Mouse (Mus musculus) adrenal gland, adult 18-20 months (tissue): ENCODE data around the gene Agtpbp1. TPM values are rescaled to one million over a fixed set of nuclear protein-coding genes. Genes with fewer than 3 reads are reported as not detected.
"Not testable (repeated sequence)": the region's sequence is repeated elsewhere in the genome, so short reads cannot be mapped to it uniquely, and the experiment has no call there.

ENCODE experiments used
- DNase-seq, 2 experiments: peaks; one replicate each; pipeline ENCODE4 v3.0.0; 2021 to 2022; ENCODE audit warnings: low spot score in 2 of 2
- long read RNA-seq, 2 experiments: library from polyadenylated mRNA; stranded (forward); transcript quantifications; one replicate each; pipeline ENCODE4 v2.0.0; 2021
- total RNA-seq, 2 experiments: library from RNA; stranded (reverse); gene quantifications; 1 replicate in 1 of 2; 2 replicates in 1 of 2; pipeline ENCODE4 v1.2.3; 2021

Gene Agtpbp1
- total RNA-seq: 10 to 100 TPM; 35.6 to 46.0 TPM
- long read RNA-seq, experiment 1, full-length matches to known transcripts: 5 of 23 reads
- long read RNA-seq, experiment 1, partial matches to known transcripts: 2 of 23 reads
- long read RNA-seq, experiment 1, other reads (novel, unspliced or antisense): 16 of 23 reads
- long read RNA-seq, experiment 2, full-length matches to known transcripts: 5 of 19 reads
- long read RNA-seq, experiment 2, partial matches to known transcripts: 4 of 19 reads
- long read RNA-seq, experiment 2, other reads (novel, unspliced or antisense): 10 of 19 reads

DNA sequence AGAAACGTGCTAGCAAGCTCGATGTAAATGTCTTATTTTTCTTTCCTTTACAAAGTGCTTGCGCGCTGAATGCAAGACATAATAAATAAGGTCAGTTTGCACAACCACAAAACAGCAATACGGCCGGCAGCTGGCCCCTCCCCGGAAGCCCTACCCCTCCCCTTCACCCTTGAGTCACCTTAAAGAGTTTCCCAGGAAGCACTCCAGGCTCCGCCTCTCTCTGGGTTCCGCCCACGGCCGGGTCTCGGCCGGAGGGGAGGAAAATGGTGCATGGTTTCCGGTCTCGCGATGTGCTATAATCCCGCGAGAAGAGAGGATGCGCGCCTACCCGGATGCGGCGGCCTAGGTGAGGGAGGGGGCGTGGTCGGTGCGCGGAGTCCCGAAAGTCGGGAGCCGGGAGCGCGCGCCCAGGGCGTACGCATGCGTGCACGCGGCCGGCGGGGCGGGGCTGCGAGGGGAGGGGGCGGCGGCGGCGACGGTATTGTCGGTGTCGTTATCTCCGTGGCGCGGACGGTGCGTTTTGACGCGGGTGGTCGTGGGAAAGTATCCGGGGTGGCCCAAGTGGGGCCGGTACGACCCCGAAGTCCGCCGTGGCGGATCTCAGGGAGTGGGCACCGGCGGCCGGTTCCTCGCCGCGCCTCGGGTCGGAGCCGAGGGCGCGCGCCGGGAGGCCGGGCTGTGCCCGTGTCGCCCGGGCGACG lies at the start of gene Agtpbp1, which contains the start of gene Naa35:
TSS of gene Agtpbp1 (minus strand) at position 281 of the 701 bp plus-strand sequence.
TSS of gene Naa35 (plus strand) at position 313 of the 701 bp plus-strand sequence.
- DNase-seq: peak; percentile 99 to 100

DNA sequence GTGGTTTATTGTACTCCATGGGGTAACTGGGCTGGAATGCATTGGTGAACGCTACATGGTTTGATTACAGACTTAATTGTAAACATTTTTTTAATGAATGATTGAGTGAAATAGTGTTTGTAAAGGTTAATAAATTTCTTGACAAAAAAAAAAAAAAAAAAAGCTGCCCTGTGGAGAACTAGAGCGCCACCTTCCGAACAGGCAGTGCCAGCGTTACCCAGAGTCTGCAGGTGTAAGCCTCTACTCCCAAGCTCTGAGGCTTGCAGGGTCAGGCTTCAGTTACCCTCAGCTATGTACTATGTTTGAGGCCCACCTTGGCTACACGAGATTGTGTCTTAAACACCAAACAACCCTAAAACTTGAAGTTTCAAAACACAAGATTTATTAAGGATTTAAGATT lies 49.6 kb upstream of the Agtpbp1 start:
- no peak for DNase-seq

DNA sequence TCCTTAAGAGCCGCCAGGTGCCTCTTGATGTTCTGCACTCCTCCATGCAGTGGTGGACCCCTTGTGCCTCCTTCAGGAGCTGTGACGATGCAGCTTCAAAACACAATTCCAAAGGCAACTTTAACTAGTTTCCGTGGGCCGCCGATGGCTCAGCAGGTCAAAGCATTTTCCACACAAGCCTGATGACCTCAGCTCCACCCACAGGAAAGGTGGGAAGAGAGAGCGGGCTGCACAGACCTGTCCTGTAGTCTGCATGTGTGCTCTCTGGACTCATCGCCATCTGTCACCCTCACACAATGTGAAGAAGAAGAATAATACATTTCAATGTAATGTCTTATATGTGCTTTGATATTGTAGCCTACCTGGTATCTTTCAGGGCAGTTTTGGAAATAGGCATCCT lies 41.7 kb upstream of the Agtpbp1 start:
- DNase-seq: no peak

DNA sequence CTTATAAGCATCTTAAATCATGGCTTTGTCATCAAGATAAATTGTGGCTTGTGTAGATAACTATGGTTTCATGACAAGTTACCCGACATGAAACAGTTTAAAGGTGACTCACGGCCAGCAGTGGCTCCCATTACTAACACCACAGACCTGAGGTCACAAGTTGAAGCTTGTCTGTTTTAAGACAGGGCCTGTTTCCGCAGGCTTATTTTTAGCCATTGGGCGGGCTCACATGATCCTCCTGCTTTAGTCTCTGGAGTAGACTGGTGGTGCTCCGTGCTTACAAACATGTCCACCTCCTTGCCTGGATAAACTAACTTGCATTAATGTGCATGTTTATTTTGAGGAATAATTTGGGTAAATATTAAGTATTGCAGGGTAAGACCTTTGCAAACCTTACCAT lies 39.9 kb upstream of the Agtpbp1 start:
- no peak for DNase-seq

DNA sequence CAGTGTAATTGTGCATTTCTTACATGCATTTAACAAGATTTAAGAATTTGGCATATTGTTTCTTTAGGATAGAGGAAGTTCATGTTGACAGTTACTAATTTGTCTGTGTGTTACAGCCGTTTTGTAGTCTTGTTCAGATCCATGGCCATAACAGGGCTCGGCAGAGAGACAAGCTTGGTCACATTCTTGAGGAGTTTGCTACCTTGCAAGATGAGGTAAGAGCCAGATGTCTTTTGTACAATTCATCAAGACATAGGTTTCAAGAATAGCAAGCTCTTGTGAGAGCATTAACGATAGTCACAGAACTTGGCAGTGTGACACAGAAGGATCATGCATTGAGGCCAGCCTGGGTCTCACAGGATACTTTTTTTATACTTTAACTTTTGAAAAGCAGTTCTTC lies 39.4 kb upstream of the Agtpbp1 start:
- no peak for DNase-seq

DNA sequence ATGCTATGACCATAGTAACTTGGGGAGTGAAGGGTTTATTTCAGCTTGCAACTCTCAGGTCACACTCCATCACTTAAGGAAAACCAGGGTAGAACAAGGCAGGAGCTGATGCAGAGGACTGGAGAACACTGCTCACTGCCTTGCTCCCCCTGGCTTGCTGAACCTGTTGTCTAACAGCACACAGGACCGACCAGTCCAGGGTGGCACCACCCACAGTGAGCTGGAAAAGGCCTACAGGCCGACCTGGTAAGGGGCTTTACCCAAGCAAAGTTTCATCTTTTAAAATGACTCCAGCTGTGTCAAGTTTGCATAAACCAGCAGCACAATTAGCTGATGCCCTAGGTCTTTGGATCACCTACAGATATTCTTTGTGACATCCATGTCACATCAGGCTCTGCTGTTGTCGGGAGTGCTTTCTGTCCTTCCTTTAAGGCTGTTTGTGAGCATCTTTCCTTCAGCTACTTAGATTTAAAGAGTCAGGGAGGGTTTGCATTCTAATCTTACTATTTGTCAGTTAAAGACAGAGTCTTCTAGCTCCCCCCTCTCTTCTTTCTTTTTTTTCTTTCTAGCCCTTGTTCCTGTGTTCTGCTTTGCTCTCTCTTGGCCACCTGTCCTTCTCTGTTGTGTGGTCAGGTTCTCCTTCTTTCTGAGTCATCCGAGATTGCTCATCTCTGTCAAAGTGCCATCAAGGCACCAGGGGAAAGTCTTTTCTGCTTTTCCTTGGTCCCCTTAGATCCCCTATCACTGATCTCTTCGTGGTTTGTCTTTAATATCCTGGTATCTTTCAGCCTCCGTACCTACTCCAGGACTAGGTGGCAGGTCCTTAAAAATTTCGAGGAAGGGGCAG lies 36.8 kb upstream of the Agtpbp1 start:
- no peak for DNase-seq

DNA sequence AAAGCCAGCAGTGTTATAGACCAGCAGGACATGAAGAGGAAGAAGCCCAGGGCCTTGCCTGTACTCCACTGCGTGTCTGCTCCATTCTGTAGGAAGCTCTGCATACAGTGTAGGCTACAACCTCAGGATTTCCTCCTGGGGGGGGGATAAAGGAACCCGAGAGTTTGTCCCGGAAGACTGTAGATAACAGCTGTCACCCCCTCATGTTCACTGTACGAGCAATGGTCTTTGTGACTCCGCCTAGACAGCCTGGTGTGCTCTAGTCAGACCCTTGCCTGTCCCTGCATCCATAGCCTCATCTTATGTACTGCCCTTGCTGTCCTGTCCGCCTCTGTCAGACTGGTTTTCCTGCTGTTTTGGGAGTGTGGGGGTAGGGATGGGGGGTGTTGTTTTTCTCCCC lies 33.4 kb upstream of the Agtpbp1 start:
- no peak for DNase-seq

DNA sequence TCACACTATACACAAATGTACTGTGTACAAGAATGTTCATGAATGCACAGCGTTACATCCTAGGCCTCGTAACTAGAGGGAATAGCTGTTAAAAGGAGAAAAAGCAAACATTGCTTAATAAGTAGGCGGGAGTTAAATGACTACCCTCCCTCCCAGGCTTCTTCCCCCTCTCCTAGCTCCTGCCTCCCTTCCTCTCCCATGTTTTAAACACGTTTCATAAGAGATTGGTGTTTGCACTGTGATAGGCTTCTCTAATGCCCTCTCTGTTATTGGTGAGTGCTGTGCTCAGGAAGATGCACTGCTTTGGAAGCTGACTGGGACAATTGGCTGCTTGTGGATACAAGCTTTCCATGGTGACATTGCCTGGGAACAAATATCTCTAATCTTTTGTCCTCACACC lies 30.5 kb upstream of the Agtpbp1 start:
- DNase-seq: no peak

DNA sequence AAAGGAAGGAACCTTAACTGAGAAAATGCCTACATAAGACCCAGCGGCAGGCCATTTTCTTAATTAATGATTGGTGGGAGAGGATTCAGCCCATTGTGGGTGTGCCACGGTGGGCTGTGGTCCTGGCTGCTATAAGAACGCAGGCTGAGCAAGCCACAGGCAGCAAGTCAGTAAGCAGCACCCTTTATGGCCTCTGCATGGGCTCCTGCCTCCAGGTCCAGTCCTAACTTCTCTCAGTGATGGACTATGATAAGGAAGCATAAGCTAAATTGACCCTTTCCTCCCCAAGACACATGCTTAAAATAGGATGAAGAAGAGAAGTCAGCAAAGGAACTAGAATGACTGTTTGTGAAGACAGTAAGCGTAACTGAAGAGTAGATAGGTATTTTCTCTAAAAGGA lies 30.1 kb upstream of the Agtpbp1 start:
- DNase-seq: no peak

DNA sequence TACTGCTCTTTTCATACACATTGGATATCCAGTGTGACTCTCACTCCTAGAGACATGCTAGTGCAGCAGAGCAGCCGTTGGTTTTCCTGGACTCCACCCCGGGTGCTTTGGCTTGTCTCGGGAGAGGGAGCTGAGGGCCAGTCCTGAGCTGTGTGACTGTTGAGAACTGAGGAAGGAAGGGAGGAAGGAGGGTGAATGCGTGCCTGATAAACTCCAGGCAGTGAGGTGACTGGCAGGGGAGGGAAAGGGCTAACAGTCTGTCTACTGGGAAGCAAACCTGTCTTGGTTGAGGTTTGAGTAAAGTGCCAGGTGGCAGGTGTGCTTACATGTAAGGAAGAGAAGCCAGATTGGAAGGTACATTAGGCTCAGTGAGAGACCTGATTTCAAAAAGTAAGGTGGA lies 28.8 kb upstream of the Agtpbp1 start:
- DNase-seq: no peak

DNA sequence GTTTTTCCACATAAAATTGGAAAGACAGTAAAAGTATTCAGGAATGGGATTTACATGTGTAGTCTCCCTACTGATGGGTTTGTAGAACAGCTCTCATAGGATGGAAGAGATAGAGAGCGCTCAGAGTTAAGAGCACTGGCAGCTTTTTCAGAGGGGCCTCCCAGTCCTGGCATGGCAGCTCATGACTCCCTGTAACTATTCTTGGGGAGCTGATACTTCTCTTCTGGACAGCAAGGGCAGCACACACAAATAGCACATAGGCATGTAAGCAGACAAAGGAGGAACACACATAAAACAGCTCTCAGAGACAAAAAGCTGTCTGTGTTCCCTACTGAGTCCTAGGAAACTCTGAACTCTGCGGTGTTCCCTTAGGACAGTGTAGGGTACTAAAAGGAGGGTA lies 25.4 kb upstream of the Agtpbp1 start:
- no peak for DNase-seq

DNA sequence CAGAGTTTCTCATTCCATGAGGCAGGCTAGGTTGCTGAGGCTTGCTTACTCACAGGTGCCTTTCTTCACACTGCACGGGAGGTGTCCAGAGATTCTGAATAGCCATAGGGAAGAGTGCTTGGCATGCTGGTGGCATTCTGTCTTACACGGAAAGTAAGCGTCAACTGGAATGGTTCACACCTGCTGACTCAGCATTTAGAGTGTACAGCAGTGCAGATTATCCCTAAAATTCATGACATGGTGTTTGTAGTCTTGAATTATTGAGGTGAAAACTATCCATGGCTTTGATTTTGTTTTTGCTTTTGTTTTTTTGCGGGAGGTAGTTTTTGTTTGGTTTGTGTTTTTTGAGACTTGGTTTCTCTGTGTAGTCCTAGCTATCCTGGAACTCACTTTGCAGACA lies 24.9 kb upstream of the Agtpbp1 start:
- no peak for DNase-seq

DNA sequence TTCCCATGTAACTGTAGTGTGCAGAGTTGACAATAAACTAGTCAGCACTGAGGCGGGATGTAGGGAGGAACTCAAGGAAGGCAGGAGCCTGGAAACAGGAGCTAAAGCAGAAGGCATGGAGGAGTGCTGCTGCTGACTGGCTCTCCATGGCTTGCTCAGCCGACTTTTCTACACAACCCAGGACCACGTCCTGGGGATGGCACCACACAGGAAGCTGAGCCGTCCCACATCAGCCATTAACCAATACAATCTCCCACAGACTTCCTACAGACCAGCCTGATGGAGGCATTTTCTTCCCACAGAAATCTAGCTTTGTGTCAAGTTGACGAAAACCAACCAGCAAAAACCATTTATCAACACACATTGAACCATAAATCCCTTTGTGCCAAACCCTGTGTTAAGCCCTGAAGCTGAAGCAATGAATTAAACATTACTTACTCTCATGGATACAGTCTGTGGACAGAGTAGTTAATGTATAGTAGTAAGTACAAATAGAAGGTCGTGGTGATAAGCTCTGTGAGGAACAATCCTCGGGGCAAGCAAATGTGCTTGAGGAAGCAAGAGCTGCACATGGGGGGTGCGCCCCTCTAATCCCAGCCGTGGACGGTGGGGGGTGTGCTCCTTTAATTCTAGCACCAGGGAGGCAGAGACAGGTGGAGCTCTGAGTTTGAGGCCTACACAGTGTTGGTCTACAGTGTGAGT lies 20.3 kb upstream of the Agtpbp1 start:
- DNase-seq: no peak

DNA sequence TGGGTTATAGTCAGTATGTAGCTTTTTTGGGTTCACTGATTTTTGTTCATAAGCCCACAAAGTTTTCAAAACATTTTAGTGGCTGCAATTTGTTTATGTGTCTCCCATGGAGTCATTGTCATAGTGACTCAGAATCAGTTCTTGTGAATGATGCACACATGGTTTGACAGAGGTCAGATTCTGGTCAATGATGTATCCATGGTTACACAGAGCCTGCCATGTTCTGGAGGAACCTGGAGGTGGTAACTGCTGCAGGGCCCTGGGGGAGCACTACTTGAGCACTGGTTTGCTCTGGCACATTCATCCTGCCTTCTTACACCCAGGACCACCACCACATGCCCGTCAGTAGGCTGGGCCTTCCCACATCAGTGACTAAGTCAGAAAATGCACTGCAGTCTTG lies 19.5 kb upstream of the Agtpbp1 start:
- no peak for DNase-seq

DNA sequence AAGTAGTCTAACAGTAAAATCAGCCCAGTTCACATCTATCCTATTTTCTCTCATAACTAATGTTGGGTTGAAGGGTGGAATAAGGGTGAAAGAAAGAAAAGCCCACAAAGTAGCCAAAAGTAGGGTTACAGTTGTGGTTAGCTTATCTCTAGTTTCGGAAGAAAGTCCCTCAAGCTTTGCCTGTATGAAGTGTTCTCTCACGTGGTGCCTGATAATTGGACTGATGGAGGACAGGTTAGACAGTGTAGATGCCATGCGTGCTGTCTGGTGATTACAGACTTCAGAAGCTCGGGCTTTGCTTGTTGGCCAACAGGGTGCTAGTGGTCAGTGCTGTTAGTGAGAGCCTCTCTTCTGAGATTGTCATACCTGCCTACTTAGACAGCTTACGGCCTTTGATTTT lies 18.1 kb upstream of the Agtpbp1 start:
- DNase-seq: no peak

DNA sequence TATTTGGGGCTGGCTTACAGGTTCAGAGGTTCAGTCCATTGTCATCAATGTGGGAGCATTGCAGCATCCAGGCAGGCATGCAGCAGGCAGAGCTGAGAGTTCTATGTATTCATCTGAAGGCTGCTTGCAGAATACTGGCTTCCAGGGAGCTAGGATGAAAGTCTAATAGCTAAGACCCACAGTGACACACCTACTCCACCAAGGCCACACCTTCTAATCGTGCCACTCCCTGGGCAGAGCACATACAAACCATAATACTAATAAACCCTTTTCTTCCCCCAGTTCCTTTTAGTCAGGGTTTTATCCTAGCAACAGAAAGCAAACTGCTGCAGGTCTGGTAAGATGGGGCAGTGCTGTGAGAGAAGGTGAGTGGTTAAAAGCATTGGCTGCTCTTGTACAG lies 7.6 kb upstream of the Agtpbp1 start:
- no peak for DNase-seq

DNA sequence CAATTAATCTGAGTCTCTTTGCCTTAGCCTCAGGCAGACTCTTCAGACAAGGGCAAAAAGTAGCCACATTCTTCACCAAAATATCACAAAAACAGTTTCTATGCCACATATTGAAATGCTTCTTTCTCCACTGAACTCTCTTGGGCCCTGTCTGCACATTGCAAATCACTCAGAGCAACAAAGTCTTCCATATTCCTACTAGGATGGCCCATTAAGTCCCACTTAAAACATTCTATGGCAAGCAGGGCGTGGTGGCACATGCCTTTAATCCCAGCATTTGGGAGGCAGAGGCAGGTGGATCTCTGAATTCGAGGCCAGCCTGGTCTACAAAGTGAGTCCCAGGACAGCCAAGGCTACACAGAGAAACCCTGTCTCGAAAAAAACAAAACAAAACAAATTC lies 7.0 kb upstream of the Agtpbp1 start:
- DNase-seq: not testable (repeated sequence)

DNA sequence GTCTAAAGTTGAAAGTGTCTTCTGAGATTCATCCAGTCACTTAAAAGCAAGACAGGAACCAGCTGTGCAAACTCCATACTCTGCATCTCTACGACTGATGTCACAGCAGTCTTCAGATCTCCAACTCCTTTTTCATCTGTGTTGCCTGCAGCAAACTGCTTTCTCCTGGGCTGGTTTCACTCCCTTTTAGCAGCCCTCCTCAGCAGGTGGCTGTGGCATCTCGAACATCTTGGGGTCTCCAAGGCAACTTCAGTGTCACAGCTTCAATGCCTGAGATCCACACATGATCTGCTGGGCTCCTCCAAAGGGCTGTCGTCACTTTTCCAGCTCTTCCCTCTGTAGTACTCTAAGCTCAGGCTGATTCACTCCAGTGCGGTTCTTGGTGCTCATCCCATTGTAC lies 5.7 kb upstream of the Agtpbp1 start:
- no peak for DNase-seq

DNA sequence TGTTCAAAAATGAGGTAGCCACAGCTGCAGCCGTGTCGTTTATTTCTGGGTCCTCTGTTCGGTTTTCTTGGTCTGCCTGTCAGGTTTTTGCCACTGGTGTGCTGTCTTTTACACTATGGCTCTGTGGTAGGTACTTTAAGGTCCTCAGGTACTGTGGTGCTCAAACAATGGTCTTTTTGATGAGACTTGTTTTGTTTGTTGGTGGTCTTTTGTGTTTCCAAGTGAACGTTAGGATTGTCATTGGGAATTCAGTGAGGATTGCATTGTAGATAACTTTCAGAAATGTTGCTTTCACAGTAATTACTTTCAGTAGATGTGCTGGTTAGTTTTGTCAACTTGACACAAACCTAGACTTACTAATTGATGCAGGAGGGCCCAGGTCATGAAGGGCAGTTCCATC lies 4.6 kb upstream of the Agtpbp1 start:
- no peak for DNase-seq

DNA sequence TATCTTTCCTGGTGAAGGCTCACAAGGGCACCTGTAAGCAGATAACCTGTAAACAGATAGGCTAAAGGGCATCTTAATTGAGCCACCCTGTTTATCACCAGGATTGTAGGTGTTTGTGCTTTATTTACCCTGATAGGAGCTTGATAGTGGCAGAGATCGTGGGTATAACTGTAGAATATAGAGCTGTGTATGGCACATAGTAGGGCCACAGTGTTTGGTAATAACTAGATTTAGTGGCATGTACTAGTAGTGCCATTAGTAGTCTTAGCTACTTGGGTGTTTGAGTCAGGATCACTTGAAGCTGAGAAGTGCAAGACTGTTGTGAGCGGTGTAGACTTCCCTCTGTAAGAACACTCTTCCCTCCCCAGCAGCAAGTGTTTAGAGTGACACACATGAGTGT lies 2.2 kb upstream of the Agtpbp1 start:
- DNase-seq: no peak

DNA sequence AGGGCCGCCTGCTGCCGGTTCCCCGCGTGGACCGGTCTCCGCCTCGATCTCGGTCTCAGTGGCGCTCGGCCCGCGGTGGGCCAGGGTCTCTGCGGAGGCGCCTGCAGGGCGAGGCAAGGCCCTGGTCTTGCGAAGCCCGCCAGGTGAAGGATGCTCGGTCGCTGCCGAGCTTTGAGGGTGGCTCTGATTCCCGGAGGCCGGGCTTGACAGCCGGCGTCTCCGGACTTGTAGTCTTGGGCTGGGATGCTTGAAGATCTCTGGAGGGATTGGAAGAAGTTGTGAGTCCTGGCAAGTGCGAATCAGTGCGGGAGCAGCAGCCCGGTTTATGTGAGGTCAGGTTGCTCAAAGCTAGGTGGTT lies 600 bp upstream of the Agtpbp1 start:
- DNase-seq: peak in 1 of 2 experiments; percentile 36
